Mouse (Mus musculus) right cerebral cortex, postnatal 4 days (tissue): ENCODE data around the gene St3gal6.

Source experiments
- DNase-seq: peaks from one replicate; pipeline ENCODE4 v3.0.0-alpha.2; 2022

Gene St3gal6

DNA sequence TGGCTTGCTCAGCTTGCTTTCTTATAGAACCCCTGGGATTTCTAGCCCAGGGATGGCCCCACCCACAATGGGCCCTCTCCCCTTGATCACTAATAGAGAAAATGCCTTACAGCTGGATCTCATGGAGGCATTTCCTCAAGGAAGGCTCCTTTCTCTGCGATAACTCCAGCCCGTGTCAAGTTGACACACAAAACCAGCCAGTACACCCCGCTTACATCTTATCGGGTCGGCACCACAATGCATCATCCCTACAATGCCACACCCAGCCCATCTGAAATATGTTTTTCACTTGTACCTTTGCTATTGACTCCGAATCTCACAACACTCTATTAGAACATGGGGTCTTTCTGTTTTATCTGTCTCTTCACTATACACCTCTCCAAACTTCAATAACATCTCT lies 3.6 kb downstream of the St3gal6 start:
- DNase-seq, result no peak

DNA sequence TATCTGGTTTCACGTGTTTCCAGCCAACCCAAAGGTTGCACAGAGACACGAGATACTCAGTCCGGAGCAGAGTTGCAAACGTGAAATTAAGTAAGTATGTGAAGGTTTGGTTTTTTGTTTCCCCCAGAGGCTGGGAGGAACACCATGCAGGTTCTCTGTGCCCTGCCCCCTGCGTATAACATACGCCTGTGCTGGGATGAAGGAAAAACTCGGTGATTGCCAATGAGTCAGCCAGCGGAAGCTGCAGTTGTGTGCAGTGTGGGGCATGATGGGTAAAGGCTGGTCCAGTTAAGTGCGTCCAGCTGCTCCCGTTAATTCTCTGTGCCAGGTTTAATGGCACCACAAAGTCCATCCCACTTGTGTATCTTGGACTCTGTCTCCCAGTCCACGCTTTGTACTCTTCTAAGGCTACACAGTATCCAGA lies 4.4 kb downstream of the St3gal6 start:
- no peak for DNase-seq

DNA sequence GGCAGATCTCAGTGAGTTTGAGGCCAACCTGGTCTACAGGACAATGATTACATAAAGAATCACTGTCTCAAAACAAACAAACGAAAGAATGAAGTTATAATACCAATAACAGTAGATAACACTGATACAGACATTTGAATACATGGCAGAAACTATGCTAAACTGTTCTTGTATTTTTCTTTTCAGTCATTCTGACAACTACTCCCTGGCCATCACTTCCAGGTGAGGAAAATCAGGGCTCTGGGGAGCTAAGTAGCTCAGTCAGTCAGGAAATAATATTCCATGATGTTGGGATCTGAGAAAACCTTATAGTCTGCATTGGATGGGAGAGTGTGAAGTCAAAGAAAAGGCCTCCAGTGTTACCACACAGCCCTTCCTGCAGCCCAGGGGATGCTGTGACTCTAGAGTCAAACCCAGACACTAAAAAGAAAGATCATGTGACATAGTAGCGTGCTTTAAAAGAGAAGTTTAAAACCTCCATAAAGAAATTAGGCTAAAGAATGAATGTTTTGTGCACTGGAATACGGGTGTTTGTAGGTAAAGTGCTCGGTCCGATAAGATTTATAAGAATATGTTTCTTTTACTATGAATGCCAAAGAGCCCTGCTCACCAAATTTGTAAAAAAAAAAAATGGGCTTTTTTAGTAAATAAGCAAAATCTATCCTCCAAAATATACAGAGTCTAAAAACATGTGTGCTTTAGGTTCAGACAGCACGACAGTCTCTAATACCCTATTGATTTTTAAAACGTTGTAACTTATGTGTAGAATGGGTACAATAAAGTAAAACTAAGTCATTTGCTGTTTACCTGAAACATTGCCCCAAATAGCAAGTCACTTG lies 6.9 kb downstream of the St3gal6 start:
- DNase-seq, result no peak

DNA sequence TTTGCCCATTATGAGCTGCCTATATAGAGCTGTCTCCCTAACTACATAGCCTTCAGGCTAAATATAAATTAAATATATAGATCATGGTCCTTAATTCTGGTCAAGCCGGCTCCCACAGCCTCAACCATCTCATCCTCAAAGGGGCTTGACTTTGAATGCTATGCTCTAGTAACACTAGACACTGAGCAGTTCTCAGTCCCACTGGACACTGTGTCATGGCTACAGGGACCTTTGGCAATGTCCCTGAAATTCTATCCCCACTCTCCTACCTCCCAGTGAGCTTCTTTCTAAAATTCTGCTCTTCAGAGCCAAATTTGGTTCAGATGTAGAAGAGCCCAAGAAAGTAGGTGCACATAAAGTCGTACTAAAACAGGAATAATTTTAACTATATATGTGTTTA lies 7.9 kb downstream of the St3gal6 start:
- no peak for DNase-seq

DNA sequence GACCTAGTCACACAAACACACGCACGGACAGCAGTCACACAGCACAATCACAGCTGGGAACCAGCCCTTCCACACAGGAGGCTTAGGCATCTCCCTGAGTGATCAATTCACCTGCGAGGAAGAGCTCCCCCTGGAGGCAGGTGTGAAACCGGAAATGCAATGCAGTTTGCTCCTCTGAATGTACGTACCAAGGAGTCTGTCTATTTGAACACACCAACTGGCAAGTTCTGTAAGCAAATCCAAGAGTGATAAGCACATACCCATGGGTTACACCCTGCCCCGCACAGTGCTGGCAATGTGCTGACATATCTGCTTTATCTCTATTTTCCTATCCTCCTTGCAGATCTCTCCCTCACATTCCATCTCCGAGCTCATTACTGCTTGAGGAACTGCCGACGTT lies 9.5 kb downstream of the St3gal6 start:
- DNase-seq, result no peak

DNA sequence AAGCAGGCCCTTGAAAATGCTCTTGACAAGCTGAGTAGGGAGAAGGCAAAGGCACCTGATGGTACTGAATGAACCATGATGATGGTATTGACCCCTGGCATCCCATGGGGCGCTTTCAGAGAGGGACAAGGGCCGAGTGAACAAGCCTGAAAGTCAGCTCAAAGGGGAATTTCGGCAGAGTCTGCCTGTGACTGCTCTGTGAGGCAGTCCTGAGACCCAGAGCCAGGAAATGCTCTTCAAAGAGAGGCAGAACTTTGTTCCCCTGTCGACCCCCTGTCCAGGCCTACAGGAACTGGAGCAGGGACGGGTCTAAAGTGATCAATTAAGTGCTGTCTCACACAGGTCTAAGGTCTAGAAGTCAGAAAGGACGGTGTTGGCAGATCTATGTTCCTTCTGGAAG lies 10.3 kb downstream of the St3gal6 start:
- no peak for DNase-seq

DNA sequence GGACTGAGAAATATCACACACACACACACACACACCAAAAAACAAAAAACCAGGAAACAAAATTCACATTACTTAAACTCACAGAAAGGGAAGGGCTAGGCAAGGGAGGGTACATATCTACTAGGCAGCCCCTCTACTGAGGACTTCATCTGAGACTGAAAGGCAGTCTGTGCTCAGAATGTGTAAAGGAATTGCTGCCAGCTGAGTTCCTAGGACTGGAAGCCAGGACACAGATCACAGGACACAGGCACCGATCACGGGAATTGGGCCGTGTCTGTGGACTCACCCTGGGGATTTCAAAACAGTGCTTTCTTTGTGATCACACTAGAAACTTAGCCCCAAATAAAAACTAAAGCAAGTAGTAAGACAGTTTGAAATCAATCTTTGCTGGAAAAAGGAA lies 11.2 kb downstream of the St3gal6 start:
- no peak for DNase-seq

DNA sequence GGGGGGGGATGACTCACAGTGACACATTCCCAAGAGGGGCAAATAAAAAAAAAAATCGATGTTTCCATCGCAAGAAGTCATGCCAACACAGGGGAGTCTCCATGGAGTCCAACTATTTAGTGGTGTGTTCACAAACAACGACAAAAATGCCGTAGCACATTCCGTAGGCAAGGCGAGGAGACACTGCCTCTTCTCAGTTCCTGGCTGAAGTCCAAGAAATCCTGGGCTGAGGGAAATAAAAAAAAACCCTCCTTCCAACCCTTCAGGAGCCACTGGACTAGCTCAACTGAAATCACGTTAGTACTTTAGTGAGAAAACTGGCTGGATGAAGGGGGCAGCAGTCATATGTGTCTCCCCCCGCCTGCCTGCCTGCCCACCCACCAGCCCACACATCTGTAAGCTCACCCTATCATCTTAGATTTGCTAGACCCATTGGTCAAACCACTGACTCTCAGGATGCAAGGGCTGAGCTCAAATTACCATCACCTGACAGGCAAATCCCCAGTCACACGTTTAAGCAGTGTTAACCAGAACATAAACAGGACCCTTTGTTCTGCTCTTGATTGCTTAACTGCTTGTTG lies 11.8 kb downstream of the St3gal6 start:
- DNase-seq, result no peak

DNA sequence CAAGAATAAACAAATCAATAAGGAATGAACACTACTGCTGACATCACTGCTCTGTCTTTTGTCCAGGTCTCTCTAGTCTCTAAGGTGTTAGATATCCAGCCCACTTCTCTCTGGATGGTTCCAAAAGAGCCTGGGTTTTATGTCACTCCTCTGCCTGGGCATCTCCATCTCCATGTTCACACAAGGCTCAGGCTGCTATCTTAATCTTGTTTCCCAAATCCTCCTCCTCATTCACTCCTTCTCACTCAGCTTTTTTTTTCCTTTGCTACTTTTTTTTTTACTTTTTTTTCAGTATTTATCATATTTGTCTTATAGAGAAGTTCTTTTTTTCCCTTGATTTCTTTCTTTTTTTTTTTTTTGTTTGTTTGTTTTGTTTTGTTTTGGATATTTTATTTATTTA lies 19.1 kb downstream of the St3gal6 start:
- DNase-seq, result no peak

DNA sequence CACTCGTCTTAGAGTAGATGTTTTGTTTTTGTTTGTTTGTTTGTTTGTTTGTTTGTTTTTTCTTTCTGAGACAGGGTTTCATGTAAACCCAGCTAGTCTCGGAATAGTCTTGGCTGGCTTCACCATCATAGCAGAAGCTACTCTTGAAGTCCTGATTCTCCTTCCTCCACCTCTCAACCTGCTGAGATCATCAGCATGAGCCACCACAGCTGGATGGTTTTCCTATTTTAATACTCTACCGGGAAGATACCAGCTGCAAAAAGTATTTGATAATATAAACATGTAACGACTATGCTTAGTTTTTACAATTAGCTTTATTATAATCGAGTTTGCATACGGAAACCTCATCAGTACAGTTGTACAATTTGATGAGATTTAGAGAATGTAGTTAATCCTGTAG lies 21.5 kb downstream of the St3gal6 start:
- no peak for DNase-seq

DNA sequence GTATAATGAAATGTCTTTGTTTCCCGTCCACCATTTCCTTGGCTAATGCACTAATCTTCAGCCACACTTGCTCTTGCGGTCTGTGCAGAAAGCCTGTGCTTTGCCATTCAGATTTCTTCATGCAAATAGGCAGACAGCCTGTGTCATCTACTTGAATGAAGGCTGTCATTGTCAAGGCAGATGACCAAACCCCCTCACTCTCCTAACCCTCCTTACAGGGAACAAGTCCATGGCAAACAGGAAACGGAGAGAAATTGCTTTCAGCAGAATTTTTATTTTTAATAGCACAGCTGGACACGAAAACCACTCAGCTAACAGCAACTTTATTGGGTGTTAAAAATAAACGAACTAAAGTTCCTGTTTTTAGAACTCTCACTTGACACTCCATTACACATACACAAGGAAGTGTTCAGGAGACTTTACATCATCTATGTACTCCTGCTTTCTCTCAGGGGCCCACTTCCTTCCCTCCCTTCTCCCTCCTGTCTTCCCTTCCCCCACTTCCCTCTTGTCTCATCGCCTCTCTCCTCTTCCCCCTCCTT lies 22.2 kb downstream of the St3gal6 start:
- DNase-seq, result no peak

DNA sequence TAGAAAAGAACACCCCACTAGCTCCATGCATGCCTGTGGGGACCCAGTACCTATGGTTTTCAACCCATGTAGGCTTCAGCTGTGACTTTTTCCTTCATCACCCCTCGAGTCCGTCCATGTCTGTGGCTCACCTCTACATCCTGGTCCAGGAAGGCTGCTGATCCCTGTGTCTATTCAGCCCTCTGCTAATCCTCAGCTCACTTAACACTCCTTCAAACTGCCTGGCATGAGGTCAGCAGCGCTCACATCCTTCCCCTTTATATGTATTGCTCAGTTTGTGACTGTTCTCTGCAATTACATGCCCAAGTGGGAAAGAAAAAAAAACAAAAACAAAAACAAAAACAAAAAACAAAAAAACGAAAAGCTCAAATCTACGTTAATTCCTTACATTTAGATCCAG lies 24.4 kb downstream of the St3gal6 start:
- no peak for DNase-seq

DNA sequence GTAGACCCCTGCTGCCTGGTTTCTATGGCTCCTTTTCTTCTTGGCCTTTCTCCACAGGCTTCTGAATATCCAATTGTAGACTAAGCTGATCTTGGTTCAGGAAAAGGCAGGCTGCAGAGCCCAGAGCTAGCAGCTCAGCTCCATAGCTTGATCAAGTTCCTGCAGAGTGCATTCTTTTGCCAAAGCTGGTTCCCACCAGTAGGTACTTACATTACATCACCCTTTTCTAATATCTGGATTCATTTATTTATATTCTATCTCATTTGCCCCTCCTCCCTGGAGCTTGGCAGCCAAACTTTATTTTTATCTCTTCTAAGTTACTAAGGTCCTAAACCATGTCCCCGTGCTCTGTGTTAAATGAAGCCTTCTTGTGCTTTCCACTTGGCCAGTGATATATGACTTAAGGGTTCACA lies 24.9 kb downstream of the St3gal6 start:
- no peak for DNase-seq

DNA sequence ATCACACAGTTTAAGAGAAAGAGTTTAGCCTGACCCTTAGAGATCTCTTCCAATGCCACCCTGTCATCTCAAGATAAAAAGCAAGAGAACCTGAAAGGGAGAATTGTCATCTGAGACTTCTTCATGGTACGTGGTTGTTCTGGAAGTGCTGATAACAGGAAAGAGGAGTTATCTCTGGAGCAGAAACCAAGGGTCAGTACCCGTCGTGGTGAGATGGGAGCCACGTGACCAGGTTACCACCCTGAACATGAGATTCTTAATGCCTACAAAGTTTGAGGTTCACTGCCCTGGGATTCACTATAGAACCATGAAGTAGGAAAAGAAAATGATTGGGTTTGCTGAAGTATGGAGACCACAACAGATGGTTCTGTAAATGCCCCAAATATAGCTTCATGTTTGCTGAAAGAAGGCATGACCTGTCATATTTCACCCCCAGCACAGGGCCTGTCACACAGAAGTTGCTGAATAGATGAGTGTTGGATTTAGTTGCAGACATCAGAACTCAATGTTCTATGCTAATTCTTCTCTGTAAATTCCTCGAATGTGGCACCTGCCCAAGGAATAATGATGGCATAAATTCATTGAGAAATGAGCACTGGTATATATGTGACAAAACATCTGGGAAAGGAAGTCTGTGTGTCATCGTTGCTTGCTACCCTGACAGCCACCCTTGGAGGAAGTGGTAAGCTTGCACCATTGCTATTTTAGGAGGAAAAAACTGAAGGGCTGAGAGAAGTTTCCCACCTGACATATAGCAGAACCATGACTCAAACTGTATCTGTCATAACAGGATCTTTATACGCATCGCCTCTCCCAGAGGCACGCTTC lies 25.9 kb downstream of the St3gal6 start:
- no peak for DNase-seq

DNA sequence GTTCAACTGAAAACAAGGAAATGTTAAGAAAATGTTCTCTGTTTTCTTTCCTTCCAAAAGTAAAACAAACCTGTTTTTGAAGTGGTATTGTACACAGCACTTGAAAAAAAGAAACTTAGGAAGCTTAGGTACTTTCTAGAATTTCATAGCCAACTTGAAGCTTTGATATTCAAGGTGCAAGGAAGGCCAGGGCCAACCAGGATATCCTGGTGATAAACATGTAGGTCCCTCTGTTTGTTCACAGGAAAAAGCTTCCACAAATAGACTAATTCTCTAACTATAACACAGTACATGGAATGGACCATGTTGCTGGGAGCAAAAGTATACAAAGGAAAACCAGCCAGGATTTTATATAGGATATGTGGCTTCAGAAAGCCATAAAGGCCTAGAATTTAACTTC lies 27.3 kb downstream of the St3gal6 start:
- no peak for DNase-seq

DNA sequence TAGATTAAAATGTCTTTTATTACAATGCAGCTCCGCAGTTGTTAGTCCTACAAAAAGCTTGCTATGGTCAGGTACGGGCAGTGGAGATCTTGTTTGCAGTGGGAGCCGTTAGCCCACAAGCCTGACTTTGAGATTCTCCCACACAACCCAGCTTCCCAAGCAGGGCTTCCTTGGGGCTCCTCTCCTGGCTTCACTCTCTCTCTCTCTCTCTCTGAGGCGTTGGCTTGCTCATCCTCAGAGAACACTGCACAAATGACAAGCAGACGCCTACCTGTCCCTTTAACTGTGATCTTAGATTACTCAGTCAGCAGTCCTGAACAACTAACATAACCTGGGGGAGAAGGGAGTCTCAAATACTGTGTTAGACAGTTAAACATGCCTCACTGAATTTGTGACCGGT lies 36.2 kb downstream of the St3gal6 start:
- no peak for DNase-seq

DNA sequence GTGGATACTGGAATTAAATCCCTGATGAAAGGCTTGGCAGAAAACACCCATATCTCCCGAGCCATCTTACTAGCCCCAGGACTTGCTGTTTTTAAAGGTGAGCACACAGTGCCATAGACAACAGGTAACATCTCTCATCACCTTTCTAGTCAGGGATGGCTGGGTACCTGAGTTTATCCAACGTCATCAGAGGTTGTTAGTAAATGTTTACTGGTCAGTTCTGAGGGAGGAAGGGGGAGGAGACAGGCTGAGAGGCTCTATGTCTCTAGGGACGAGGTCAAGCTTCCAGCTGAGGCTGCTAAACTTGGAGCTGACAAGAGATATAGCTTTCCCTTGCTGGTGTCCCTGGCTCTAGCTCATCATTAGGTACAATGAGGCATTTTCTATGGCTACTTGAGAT lies 41.7 kb downstream of the St3gal6 start:
- DNase-seq, result no peak

DNA sequence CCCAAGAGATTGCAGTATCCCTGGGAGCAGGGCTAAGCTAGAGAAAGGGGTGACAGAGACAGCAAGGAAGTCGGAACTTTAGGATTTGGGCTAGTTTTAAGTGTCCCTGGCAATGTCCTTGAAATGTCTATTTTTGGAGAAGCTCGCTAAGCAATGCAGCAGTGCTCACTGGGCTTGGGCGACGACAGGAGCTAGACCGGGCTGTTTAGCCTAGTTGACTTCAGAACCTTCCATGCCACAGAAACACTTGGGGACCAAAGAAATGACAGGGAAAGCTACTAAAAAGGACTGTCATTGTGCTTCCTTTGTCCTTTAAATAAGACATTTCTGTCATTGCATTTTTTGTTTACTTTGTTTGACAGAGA lies 42.2 kb downstream of the St3gal6 start:
- no peak for DNase-seq

DNA sequence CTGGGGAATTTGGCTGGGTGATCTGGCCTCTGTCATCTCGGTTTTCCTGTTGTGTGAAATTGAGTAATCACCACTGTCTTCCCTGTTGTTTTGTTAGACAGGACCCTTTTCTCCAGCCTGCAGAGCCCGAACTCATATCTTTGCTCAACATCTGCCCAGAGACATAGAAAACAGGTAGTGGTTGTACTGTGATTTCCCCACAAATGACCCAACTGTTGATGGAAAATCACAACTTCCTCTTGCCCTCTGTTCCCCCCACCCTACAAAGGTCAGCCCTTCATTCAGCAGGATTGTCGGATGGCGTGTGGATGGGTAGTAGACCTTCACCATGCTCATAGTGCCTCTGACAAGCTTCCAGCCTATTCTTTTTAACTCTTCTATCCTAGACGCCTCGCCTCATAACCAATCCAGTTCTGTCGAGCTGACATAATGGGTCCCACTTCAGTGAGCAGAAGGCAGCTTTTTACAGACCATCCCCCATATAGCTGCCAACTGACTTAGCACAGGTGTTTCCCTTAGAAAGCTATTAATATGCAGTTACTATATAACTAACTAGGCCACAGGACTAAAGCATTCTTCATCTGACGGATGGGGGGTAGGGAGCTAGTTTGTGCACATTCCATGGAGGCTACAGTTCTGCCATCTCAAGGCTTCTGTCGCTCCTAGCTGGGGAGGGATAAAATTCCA lies 42.7 kb downstream of the St3gal6 start:
- DNase-seq, result no peak

DNA sequence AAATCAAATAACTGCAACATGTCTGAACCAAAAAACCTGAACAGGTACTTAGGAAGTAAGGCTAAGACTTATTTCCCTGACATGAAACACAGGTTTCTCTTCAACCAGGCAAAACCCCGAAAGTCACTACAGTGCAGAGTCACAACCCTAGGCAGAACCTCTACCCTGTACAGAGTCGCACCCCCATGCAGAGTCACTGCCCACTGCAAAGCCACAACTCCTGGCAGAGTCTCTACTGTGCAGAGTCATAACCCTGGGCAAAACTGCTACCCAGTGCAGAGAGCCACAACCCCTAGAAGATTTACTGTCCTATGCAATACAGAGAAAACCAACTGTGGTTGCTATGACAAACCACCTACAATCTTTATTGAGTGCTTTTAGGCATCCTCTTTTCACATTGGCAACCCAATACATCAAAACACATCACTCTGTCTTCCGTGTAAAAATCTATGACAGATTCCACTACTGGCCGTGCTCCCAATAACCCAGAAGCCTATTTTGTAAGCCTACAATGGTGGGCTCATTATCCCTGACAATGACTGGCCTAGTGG lies 44.1 kb downstream of the St3gal6 start:
- DNase-seq, result no peak

DNA sequence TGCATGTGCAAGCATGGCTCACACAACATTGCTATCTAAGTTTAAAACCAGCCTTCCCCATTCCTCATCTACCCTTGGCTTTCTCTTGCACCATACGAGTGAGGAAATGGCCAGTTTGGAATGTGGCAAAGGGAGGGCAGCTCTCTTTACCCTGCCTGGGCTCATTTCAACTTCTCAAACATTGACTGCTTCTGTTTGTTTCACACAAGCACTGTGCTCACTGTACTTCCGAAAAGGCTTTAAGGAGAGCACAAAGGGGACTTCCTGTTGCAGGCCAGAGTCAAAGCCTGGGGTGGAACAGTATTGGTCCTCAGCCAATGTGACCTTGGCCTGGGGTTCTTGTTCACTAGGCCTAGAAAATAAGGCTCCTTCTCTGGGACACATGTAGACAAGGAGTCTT lies 47.7 kb downstream of the St3gal6 start:
- DNase-seq, result no peak

DNA sequence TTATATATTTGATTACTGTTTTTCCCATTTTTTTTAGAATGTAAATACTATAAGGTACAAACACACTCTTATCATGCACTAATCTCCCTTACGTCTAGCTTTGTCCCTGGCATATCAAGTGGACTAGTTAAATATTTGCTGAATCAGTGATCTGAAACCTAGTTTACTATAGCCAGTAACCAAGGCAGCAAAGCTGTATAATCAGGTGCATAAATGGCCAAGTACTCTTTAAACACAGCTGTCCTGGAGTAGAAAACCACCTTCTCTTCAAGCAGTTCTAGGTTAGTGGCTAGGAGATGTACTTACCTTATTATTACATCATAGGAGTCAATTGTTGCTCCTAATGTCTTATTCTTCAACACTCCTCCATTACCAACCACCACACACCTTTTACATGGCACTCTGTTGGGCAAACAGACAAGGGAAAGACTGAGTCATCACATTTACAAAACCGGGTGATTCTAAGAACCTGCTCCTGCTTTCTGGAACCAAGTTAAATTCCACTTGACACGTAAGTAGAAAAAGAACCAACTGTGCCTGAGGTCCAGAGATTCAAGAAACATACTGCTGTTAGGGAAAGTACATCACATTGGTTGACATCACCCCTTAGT lies 48.4 kb downstream of the St3gal6 start:
- DNase-seq, result no peak
